Mouse (Mus musculus) spleen, postnatal 14 days (tissue): ENCODE measurements around the gene Tgfbrap1.
"Not testable (repeated sequence)": the region's sequence is repeated elsewhere in the genome, so short reads cannot be mapped to it uniquely, and the experiment has no call there.

Source experiments
- DNase-seq, 2 experiments: peaks; one replicate each; pipeline ENCODE4 v3.0.0; 2021 to 2022; ENCODE audit warnings: low spot score in 2 of 2

The Tgfbrap1 gene

GRCm38 (mm10) chr1:43098031-43098984 lies at the start of gene Tgfbrap1, which contains the start of gene AI597479:
Gene Tgfbrap1, minus strand, starts transcription at chr1:43098637.
Gene AI597479, plus strand, starts transcription at chr1:43098710.
- peak; percentile 75 to 86 for DNase-seq

- DNase-seq, result no peak
Observed at GRCm38 (mm10) chr1:43147474-43147873, 49.0 kb upstream of the Tgfbrap1 start.

GRCm38 (mm10) chr1:43145388-43145787 lies 47.0 kb upstream of the Tgfbrap1 start:
- no peak for DNase-seq

- no peak for DNase-seq
Observed at GRCm38 (mm10) chr1:43144338-43144906, 46.0 kb upstream of the Tgfbrap1 start.

- no peak for DNase-seq
Observed at GRCm38 (mm10) chr1:43143791-43144190, 45.4 kb upstream of the Tgfbrap1 start.

GRCm38 (mm10) chr1:43143284-43143683 lies 44.8 kb upstream of the Tgfbrap1 start:
- DNase-seq, result no peak

GRCm38 (mm10) chr1:43142849-43143248 lies 44.4 kb upstream of the Tgfbrap1 start:
- DNase-seq, result no peak

- DNase-seq, result no peak
Observed at GRCm38 (mm10) chr1:43141555-43141961, 43.1 kb upstream of the Tgfbrap1 start.

- DNase-seq, result peak; percentile 57 to 77
Observed at GRCm38 (mm10) chr1:43139587-43140266, 41.3 kb upstream of the Tgfbrap1 start.

GRCm38 (mm10) chr1:43138268-43138812 lies 39.9 kb upstream of the Tgfbrap1 start:
- no peak for DNase-seq

- no peak for DNase-seq
Observed at GRCm38 (mm10) chr1:43137334-43137733, 38.9 kb upstream of the Tgfbrap1 start.

GRCm38 (mm10) chr1:43136488-43137029 lies 38.1 kb upstream of the Tgfbrap1 start:
- not testable (repeated sequence) for DNase-seq

GRCm38 (mm10) chr1:43131591-43131990 lies 33.2 kb upstream of the Tgfbrap1 start:
- no peak for DNase-seq

GRCm38 (mm10) chr1:43130219-43130981 lies 32.0 kb upstream of the Tgfbrap1 start:
- no peak for DNase-seq

GRCm38 (mm10) chr1:43127820-43128610 lies 29.6 kb upstream of the Tgfbrap1 start:
- DNase-seq, result no peak

- no peak for DNase-seq
Observed at GRCm38 (mm10) chr1:43127196-43127595, 28.8 kb upstream of the Tgfbrap1 start.

- DNase-seq, result no peak
Observed at GRCm38 (mm10) chr1:43124726-43125125, 26.3 kb upstream of the Tgfbrap1 start.

GRCm38 (mm10) chr1:43122616-43123015 lies 24.2 kb upstream of the Tgfbrap1 start:
- no peak for DNase-seq

- no peak for DNase-seq
Observed at GRCm38 (mm10) chr1:43120950-43121349, 22.5 kb upstream of the Tgfbrap1 start.

- DNase-seq, result no peak
Observed at GRCm38 (mm10) chr1:43117435-43117834, 19.0 kb upstream of the Tgfbrap1 start.
